Mouse (Mus musculus): Measurements from ENCODE around the gene Gm49776.
"Not testable (repeated sequence)": the region's sequence is repeated elsewhere in the genome, so short reads cannot be mapped to it uniquely, and the experiment has no call there.

Gene Gm49776

DNA sequence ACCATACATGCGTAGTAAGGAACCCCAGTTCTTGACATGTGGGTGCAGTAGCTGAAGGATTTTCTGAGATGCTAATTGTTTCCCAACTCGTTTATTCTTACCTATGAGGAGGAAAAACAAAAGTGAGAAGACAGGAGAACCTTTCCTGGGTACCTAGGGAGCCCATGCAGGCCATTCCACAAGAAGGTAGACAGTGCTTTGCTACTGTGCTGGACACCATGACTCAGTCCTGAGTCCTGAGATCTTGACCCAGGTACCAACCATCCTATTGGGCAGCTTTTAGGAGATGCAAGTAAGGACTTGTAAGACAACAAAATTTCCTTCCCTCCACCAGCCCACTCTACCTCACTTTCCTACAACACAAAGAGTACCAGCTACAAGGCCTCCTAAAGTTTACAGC is at the start of gene Gm49776:
Gene Gm49776 (minus strand): TSS at position 101 of the 400 bp plus-strand sequence.
- DNase-seq (ENCODE audit: low read depth, low spot score) = no peak

DNA sequence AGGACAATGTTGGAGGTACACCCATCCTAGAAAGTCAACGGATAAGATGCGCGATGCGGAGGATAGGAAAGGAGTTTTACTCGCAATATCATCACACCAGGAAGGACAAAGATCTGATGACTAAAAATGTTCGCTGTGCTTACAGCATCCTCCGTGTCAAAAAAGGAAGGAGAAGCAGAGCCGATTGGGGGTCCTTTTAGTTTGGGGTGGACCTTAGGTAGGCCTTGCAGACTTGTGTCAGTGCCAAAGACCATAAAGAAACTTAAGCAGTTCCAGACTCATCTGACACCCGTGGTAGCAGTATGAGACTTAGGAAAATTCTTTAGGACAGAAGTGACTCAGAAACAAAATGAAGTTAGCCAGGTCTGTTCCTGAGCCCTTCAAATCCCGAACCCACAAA is 31.5 kb upstream of the Gm49776 start:
- DNase-seq (ENCODE audit: low read depth, low spot score) = not testable (repeated sequence)

DNA sequence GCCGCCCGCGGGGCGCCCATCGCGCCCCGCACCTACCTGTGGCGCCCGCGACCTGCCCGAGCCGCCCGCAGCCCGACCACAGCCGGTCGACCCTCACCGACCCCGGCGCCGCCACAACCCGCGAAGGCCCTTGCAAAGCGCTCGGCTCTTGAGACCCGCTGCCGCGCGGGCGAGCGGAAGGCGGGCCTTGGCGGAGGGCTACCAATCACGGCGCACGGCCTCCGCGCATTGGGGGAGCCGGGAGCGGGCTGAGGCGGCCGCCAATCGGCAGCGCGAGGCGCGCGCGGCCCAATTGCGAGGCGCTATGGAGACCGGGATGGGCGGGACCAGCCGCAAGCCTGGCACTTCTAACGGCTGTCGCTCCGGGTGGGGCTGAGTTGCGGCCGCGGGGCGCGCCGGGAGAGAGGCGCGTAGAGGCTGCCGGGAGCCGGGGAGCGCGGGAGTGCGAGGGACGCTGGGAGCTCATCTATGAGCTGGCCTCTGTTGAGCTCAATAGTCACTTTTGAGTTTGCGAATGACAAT is 31.0 kb upstream of the Gm49776 start, which contains the start of gene Dgcr8:
Gene Dgcr8 (minus strand): TSS at position 180 of the 522 bp plus-strand sequence.
- DNase-seq (ENCODE audit: low read depth, low spot score) = peak; percentile 96

DNA sequence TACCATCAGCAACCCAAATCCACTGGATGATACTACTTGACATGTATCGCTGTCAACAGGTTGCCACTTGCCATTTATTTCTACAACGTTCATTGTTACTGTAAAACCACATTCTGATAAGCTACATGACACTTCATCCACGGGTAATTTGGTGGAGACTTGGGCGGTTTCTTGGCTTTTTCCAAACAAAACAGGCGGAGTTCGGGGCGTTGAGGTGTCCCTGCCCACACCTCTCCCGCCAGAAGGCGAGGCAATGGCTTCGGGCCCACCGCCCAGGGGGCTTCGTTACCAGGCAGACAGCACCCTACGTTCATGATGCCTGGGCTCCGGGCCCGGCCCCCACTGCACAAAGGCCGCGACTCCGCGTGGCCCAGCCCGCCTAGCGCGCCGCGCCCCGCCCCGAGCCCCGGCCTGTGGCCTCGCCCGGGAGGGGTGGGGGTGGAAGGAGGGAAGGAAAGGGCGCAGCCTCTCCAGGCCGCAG is 30.5 kb upstream of the Gm49776 start:
- DNase-seq (ENCODE audit: low read depth, low spot score) = peak; percentile 66

DNA sequence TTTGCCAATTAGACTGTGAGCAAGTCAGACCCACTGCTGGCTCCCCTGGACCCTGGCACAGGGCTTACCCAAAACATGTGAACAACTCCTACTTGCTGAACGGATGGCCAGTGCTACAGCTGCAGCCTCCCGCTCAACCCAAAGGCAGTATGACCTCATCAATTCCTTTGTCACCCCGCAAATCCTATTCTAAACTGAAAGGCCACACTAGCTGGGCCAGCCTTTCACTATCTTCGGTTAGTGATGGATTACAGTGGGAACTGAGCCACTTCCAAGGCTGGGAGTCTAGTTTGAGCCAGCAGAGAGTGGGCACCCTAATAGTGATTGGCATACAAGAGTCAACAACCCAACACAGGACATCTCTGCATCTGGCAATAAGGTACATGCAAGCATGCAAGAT is 30.0 kb upstream of the Gm49776 start:
- peak; percentile 22 for DNase-seq (ENCODE audit: low read depth, low spot score)

DNA sequence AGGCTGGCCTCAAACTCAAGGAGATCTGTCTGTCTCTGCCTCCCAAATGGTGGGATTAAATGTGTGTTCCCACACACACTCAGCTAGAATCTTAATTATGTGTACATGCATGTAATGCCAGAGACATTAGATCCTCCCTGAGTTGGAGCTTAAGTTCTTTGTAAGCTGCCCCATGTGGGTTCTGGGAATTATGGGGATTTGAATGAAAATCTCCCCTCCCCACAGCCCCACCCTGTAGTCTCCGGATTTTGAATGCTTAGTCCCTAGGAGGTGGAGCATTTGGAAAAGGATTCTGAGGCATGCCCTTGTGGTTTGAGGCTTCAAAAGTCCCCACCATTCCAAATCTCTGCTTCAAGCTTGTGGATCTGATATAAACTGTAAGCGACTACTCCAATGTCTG is 17.0 kb upstream of the Gm49776 start:
- DNase-seq (ENCODE audit: low read depth, low spot score) = no peak

DNA sequence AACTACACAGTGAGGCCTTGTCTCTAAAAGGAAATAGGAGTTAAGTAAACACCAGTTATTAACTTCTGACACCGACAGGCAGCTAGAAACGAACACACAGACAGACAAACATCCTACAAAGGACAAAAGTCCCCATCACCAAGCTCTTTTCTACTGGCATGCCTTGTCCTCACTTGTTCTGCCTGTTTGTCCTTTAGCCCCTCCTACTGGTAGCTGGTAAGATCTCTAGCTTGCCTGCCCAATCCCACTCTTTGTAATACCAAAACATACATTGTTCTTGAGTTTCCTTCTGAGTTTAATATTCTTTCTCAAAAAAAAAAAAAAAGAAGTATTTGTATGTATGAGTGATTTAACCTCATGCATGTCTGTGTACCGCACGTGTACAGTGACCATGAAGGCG is 10.1 kb upstream of the Gm49776 start:
- no peak for DNase-seq (ENCODE audit: low read depth, low spot score)

DNA sequence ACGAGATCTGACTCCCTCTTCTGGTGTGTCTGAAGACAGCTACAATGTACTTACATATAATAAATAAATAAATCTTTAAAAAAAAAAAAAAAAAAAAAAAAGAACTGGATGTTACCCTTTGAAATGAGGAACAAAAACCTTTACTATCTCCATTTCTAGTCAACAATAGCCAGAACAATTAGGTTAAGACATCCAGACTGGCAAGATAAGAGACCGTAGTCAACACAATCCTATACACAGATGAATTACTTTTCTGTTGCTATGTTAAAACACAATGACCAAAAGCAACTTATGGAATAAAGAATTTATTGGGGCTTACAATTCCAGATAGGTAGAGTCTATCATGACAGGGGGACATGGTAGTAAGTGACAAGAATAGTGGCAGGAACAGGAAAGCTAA is 6.9 kb upstream of the Gm49776 start:
- no peak for DNase-seq (ENCODE audit: low read depth, low spot score)

DNA sequence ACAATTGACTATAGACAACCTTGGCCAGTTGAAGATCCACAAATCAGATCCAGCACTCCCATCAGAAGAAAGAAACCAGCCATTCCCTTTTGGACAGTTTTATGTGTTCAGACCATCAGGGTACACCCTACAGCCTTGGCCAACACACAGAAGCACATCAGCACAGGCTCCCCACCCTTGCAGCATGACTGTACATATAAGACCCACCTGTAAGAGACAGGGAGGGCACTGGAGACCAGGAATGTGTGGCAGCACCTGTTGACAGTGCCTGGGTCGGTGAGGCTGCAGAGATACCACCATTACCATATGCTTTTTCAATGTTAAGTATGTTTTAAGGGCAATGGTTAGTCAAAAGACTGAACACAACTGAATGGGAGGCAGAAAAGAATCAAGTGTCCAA is 4.3 kb downstream of the Gm49776 start:
- no peak for DNase-seq (ENCODE audit: low read depth, low spot score)

DNA sequence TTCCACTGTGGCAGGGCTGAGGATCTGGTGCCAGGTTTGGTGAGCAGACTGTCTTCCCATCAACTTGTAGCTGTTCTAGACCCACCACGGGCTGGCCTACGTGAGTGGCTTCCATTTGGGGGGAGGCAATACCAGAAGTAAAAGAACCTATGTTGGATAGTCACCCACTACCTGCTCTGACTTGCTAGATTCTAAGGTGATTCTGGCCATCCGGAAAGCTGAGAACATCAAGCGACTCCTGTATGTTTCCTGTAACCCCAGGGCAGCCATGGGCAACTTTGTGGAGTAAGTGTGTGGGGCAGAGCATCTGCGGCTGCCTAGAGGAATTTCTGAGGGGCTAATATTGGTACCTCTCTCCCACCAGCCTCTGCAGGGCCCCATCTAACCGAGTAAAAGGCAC is 5.4 kb downstream of the Gm49776 start:
- no peak for DNase-seq (ENCODE audit: low read depth, low spot score)

DNA sequence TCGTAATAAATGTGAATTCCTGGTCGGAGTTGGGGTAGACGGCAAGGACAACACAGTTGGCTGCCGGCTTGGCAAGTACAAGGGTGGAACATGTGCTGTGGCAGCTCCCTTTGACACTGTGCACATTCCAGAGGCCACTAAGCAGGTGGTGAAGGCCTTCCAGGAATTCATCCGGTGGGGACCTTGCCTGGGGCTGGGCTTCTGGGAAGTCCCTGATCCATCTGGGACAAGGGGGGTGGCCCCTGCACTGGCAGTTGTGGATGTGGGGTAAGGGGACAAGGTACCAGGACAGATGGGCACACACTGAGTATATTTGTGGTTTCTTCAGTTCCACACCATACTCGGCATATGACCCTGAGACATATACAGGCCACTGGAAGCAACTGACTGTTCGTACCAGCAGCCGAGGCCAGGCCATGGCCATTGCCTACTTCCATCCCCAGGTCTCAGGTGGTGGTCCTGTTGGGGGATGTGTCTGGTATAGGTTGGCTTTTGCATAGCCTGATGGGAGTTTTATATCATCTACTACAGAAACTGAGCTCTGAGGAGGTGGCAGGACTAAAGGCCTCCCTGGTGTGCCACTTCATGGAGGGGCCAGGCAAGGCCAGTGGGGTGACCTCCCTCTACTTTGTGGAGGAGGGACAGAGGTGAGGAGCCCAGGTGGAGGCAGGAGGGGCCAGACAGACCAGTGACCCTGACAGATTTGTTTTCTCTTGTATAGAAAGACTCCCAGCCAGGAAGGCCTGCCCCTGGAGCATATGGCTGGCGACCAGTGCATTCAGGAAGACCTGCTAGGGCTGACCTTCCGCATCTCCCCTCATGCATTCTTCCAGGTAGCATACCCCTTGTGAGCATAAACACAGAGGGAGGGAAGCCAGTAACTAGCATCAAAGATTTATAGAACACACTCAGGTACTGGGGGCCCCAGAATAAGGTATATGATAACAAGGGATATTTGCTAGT is 7.0 kb downstream of the Gm49776 start:
- DNase-seq (ENCODE audit: low read depth, low spot score) = no peak

DNA sequence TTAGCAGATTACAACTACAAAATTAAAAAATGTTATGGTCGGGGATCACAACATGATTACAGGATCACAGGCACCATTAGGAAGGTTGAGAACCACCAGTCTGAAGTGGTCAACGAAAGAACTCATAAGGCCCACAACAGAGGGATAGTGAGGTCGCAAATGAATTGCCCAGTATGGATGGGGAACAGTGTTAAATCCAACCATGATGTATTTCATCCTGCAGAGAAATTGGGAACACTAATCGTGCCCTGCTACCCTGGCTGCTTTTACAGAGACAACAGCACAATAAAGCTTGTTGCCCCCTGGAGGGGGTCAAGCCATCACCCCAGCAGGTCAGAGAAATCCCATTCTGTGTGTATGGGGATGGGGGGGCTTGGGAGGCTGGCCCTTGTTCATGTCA is 7.9 kb downstream of the Gm49776 start:
- DNase-seq (ENCODE audit: low read depth, low spot score) = no peak

DNA sequence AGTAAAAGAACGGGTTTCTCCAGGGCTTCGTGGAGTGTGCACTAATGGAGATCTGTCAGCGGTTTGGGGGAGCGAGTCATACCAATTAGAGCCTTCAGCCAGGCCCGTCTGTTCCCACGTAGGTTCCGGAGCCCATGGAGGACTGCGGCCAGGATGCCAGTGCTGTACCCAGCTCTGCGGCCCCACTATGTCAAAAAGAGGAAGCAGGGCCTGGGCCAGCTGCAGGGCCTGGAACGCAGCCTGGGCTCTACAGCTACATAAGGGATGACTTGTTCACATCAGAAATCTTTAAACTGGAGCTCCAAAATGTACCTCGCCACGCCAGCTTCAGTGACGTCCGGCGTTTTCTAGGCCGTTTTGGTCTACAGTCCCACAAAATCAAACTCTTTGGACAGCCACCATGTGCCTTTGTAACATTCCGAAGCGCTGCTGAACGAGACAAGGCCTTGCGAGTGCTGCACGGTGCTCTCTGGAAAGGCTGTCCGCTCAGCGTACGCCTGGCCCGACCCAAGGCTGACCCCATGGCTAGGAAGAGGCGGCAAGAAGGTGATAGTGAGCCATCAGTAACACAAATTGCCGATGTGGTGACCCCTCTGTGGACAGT is 8.7 kb downstream of the Gm49776 start:
- peak; percentile 28 for DNase-seq (ENCODE audit: low read depth, low spot score)

DNA sequence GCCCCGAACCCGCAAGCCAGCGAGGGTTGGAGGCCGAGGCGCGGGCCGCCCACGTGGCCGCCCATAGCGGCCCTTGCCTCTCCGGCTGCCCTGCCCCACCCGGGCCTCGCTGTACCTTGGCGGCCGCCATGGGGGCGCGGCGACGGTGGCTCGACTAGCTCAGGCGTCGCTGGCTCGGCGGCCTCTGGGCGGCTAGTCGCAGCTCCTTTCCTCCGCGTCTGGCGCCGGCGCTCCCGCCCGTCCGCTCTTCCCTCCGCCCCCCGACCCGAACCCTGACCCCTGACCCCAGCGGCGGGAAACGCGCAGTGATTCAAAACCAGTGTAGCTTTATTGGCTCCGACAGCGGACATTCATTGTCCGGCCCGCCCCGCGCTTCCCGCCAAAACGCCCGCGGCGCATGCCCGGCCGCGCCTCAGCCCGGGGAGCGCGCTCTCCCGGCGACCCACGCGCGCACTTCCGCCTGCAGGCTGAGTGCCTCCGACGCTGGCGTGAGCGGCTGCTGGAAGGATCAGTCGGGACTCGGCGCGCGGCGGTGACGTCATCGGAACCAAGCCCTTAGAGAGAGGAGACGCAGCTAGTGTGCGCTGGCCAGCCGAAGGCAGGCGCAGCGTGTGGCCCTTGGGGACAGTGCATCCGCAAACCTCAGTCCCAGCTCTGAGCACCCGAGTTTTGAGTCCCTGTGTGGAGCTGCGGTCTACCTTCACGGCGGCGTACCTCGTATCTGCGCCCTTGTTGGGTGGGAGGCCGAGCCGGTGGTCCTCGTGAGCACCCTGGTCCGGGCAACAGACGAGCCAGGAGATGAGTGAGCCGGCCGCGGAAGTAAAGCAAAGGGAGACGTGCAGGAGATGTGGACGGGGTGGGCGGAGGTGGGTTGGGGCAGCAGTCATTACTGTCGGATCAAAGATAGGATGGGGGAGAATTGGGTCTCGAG is 9.4 kb downstream of the Gm49776 start, which contains the start of the genes Trmt2a and Ranbp1:
Gene Trmt2a (plus strand): TSS at position 247 of the 931 bp plus-strand sequence.
Gene Ranbp1 (minus strand): TSS at position 300 of the 931 bp plus-strand sequence.
- peak; percentile 90 for DNase-seq (ENCODE audit: low read depth, low spot score)

DNA sequence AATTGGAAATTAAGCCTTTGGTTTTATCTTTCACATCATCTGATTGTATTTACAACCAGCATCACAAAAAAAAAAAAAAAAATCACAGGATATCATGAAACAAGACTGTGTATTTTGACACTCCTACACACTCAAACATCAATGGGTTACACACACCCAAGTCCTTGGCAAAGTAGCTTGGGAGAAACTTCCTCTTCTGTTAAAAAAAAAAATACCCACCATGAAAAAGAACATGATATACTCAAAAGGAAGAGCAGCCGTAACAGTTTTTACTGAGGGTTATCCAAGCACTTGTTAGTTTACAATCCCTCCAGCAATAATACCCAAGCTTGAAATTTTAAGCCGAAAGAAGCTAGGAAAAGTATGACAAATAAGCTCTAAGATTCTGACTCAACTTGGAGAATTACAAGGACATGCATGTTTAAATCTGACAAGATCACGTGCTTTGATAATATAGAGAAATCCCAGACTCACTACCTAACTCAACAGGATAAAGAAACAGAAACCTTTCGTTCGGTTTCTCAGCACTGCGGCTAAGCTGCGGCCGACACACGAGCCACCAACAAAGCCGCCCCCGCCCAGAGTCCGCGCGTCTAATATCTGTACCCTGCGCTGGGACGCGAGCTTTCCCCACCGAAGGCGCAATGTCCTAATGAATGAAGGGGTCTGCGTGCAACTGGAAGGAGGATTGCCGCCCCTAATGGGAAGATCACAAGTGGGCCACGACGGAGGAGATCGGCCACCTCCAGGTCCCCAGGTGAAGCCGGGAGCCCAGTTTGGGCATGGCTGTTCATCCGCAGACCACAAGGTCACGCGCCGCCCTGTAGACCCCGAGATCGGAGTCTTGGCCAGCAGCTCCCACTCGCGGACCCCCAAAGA is 10.4 kb downstream of the Gm49776 start:
- DNase-seq (ENCODE audit: low read depth, low spot score) = peak; percentile 20

DNA sequence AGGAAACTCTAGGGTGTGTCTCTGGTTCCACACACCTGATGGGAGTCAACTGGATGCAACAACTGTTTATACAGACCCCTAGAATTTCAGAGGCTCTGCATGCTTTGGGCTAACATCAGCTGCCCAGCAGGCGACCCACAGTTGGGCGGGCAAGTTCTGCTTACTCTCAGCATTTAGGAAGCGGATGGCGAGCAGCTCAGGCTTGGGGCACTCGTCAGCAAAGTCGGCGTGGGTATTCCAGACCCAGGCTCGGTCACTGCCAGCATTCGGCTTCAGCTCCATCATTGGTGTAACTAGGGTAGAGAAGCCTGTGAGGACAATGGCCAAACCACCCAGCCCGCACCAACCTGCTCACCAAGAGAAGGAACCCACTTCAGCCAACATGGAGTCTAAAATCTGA is 16.5 kb downstream of the Gm49776 start:
- no peak for DNase-seq (ENCODE audit: low read depth, low spot score)

DNA sequence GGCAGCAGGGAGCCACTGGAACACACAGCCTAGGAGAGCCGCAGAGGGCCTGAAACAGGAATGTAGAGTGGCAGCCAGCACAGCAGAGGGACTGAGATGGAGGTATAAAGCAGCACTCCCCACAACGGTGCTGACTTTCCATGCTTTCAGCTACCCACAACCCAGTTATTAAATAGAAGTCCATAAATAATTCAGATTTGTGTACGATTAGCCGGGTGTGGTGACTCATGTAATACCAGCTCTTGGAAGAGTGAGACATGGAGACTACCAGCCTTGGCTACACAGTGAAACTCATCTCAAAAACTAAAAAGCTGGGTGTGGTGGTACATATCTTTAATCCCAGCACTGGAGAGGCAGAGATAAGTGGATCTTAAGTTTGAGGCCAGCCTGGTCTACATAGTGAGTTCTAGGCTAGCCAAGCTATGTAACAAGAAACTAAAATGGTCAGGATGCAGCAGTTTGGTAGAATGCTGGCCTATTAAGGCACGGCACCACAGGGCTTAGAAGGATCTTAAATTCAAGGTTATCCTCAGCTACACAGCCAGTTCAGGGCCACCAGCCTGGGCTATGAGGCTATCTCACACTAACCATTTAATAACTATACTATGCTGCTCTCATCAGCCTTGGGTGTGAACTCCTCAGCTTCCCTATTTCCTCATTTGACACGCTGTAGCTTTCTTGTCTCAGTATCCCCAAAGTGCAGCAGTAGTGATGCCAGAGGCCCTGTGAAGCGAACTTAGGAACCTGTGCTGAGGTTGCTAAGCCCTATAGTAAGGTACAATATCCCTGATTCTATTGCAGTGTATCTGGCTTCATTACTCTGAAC is 21.2 kb downstream of the Gm49776 start:
- DNase-seq (ENCODE audit: low read depth, low spot score) = no peak

DNA sequence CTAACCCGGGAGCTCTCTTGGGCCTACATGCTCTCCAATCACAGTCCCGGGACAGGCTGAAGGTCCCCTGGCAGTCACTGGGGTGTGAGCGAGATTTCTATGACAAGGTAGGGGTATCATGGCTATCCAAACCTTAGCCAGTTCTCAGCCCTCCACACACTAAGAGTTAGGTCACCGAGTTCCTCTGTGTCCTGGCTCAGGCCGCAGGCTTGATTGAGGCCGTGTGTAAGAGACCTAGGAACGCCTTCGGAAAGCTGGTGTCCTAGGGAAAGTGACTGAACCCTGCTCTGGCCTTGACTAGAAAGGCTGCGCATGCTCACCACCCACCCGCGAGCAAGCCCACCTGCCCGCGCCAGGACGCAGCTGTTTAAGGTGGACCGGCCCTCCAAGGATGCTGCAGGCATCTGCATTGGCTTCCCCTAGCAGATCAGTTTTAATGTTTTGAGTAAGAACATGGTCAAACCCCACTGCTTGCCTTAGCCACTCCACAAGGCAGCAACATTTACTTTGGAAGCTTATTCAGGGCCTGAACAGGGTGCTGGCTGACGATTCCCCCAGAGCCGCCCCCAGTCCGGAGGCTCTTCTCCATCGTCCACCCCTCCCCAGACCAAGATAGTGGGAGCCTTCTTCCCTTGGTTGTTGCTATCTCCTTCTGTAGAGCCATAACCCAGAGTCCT is 22.6 kb downstream of the Gm49776 start:
- no peak for DNase-seq (ENCODE audit: low read depth, low spot score)
